Mouse (Mus musculus): ENCODE measurements around the gene Sync. TPM values are rescaled to one million over a fixed set of nuclear protein-coding genes. Genes with fewer than 3 reads are reported as not detected.

The Sync gene
- polyA plus RNA-seq, 2 experiments: 0.01 to 0.08 TPM

DNA sequence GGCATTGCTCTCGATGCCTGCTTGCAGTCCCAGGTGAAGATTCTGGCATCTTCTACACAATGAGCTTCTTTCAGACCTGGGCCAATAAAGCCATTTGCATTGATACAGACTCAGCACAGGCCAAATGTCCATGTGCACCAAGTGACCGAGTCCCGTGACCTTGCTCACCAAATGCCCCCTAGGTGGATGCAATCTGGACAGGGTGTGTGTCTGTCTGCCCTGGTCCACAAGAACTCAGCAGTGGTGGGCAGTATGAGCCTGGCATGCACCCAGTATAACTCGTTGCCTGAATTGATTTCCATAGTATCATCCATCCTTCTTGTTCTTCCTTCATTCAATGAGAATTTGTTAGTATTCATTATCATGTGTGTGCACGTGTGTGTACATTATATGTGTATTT is 4.2 kb upstream of the Sync start:
- WGBS (ENCODE audit: insufficient replicate concordance): 67% methylated on average over 5 of the region's 5 CpGs
- ATAC-seq (ENCODE audit: insufficient read depth): no peak
- DNase-seq (ENCODE audit: low read depth in 3 of 3, low spot score in 3 of 3): no peak
- Histone ChIP-seq H3K27me3 (ENCODE audit: control insufficient read depth, insufficient read depth, low read length) (peaks cover 28% of the 10 kb centered on the region), H3K36me3 (replicated peaks; ENCODE audit: control insufficient read depth, insufficient read depth, low read depth) (no peaks in the 10 kb centered on the region), H3K9me3 (ENCODE audit: control insufficient read depth, low read length) (no peaks in the 10 kb centered on the region), H3K27ac (no peak overlapping the region), H3K4me1 (replicated peaks; ENCODE audit: control insufficient read depth in 2 of 2, insufficient read depth in 2 of 2, low read length in 1 of 2) (no peaks in the 10 kb centered on the region), H3K9ac (replicated peaks) (no peak overlapping the region), H3K4me3 (ENCODE audit: insufficient read depth in 1 of 2, low read depth in 2 of 2, low read length in 2 of 2) (no peak overlapping the region), H3K4me2 (ENCODE audit: low read depth) (no peak overlapping the region)
- TF ChIP-seq EP300 (IDR thresholded peaks at IDR 0.05; ENCODE audit: low read depth): no peak
- TF ChIP-seq CTCF (IDR thresholded peaks at IDR 0.05; ENCODE audit: low read depth): no peak

- Histone ChIP-seq H3K27me3 (ENCODE audit: control insufficient read depth, insufficient read depth, low read length) (peaks cover 28% of the 10 kb centered on the region), H3K4me3 (ENCODE audit: insufficient read depth in 1 of 2, low read depth in 2 of 2, low read length in 2 of 2) (no peak overlapping the region), H3K9me3 (ENCODE audit: control insufficient read depth, low read length) (no peaks in the 10 kb centered on the region), H3K27ac (no peak overlapping the region), H3K4me2 (ENCODE audit: low read depth) (no peak overlapping the region), H3K4me1 (replicated peaks; ENCODE audit: control insufficient read depth in 2 of 2, insufficient read depth in 2 of 2, low read length in 1 of 2) (no peaks in the 10 kb centered on the region), H3K9ac (replicated peaks) (no peak overlapping the region), H3K36me3 (replicated peaks; ENCODE audit: control insufficient read depth, insufficient read depth, low read depth) (no peaks in the 10 kb centered on the region)
- WGBS (ENCODE audit: insufficient replicate concordance): 65% methylated on average over 2 of the region's 2 CpGs
- TF ChIP-seq EP300 (IDR thresholded peaks at IDR 0.05; ENCODE audit: low read depth): no peak
- TF ChIP-seq CTCF (IDR thresholded peaks at IDR 0.05; ENCODE audit: low read depth): no peak
- ATAC-seq (ENCODE audit: insufficient read depth) (no peak), DNase-seq (ENCODE audit: low read depth in 3 of 3, low spot score in 3 of 3) (no peak)
These were observed 2.7 kb upstream of the Sync start for GRCm38 (mm10) chr4:129284685-129285084.

GRCm38 (mm10) chr4:129286001-129286682 is 1.3 kb upstream of the Sync start:
- ATAC-seq (ENCODE audit: insufficient read depth): no peak
- Histone ChIP-seq H3K4me3 (ENCODE audit: insufficient read depth in 1 of 2, low read depth in 2 of 2, low read length in 2 of 2) (no peak overlapping the region), H3K27me3 (ENCODE audit: control insufficient read depth, insufficient read depth, low read length) (peaks cover 28% of the 10 kb centered on the region), H3K4me1 (replicated peaks; ENCODE audit: control insufficient read depth in 2 of 2, insufficient read depth in 2 of 2, low read length in 1 of 2) (no peaks in the 10 kb centered on the region), H3K36me3 (replicated peaks; ENCODE audit: control insufficient read depth, insufficient read depth, low read depth) (no peaks in the 10 kb centered on the region), H3K9me3 (ENCODE audit: control insufficient read depth, low read length) (no peaks in the 10 kb centered on the region), H3K9ac (replicated peaks) (no peak overlapping the region), H3K27ac (no peak overlapping the region), H3K4me2 (ENCODE audit: low read depth) (no peak overlapping the region)
- no peak for DNase-seq (ENCODE audit: low read depth in 3 of 3, low spot score in 3 of 3)
- no peak for TF ChIP-seq CTCF (IDR thresholded peaks at IDR 0.05; ENCODE audit: low read depth)
- TF ChIP-seq EP300 (IDR thresholded peaks at IDR 0.05; ENCODE audit: low read depth): no peak
- 54% methylated on average over 5 of the region's 5 CpGs for WGBS (ENCODE audit: insufficient replicate concordance)

- no peak for DNase-seq (ENCODE audit: low read depth in 3 of 3, low spot score in 3 of 3)
- H3K4me1 ChIP-seq (replicated peaks; ENCODE audit: control insufficient read depth in 2 of 2, insufficient read depth in 2 of 2, low read length in 1 of 2): no peaks in the 10 kb centered on the region
- H3K4me2 ChIP-seq (ENCODE audit: low read depth): peak overlapping the region; percentile 76
- H3K9me3 ChIP-seq (ENCODE audit: control insufficient read depth, low read length): no peaks in the 10 kb centered on the region
- 0 out of 2 replicates have a peak, but pooled peaks have one; percentile 8 for TF ChIP-seq CTCF (IDR thresholded peaks at IDR 0.05; ENCODE audit: low read depth)
- TF ChIP-seq EP300 (IDR thresholded peaks at IDR 0.05; ENCODE audit: low read depth): no peak
- 5% methylated on average over 27 of the region's 28 CpGs for WGBS (ENCODE audit: insufficient replicate concordance)
- peaks cover 28% of the 10 kb centered on the region for H3K27me3 ChIP-seq (ENCODE audit: control insufficient read depth, insufficient read depth, low read length)
- H3K4me3 ChIP-seq (ENCODE audit: insufficient read depth in 1 of 2, low read depth in 2 of 2, low read length in 2 of 2): peak overlapping the region in 1 of 2 experiments; percentile 52; a peak in 2 of 4 replicates
- no peak overlapping the region; the same call in 1 of the 2 replicates for H3K9ac ChIP-seq (replicated peaks)
- H3K27ac ChIP-seq: no peak overlapping the region
- no peak for ATAC-seq (ENCODE audit: insufficient read depth)
- no peaks in the 10 kb centered on the region for H3K36me3 ChIP-seq (replicated peaks; ENCODE audit: control insufficient read depth, insufficient read depth, low read depth)
These were observed 540 bp upstream of the Sync start for GRCm38 (mm10) chr4:129286683-129287471.

GRCm38 (mm10) chr4:129288067-129288466 is 650 bp downstream of the Sync start:
- WGBS (ENCODE audit: insufficient replicate concordance): 47% methylated on average over 3 of the region's 3 CpGs
- Histone ChIP-seq H3K4me3 (ENCODE audit: insufficient read depth in 1 of 2, low read depth in 2 of 2, low read length in 2 of 2) (no peak overlapping the region), H3K9me3 (ENCODE audit: control insufficient read depth, low read length) (no peaks in the 10 kb centered on the region), H3K27me3 (ENCODE audit: control insufficient read depth, insufficient read depth, low read length) (peaks cover 28% of the 10 kb centered on the region), H3K27ac (no peak overlapping the region), H3K9ac (replicated peaks) (no peak overlapping the region), H3K4me2 (ENCODE audit: low read depth) (no peak overlapping the region; the same call in 1 of the 2 replicates), H3K4me1 (replicated peaks; ENCODE audit: control insufficient read depth in 2 of 2, insufficient read depth in 2 of 2, low read length in 1 of 2) (no peaks in the 10 kb centered on the region), H3K36me3 (replicated peaks; ENCODE audit: control insufficient read depth, insufficient read depth, low read depth) (no peaks in the 10 kb centered on the region)
- DNase-seq (ENCODE audit: low read depth in 3 of 3, low spot score in 3 of 3) (no peak), ATAC-seq (ENCODE audit: insufficient read depth) (no peak)
- no peak for TF ChIP-seq CTCF (IDR thresholded peaks at IDR 0.05; ENCODE audit: low read depth)
- no peak for TF ChIP-seq EP300 (IDR thresholded peaks at IDR 0.05; ENCODE audit: low read depth)
